Mouse (Mus musculus): ENCODE measurements around the gene Pef1.

DNA sequence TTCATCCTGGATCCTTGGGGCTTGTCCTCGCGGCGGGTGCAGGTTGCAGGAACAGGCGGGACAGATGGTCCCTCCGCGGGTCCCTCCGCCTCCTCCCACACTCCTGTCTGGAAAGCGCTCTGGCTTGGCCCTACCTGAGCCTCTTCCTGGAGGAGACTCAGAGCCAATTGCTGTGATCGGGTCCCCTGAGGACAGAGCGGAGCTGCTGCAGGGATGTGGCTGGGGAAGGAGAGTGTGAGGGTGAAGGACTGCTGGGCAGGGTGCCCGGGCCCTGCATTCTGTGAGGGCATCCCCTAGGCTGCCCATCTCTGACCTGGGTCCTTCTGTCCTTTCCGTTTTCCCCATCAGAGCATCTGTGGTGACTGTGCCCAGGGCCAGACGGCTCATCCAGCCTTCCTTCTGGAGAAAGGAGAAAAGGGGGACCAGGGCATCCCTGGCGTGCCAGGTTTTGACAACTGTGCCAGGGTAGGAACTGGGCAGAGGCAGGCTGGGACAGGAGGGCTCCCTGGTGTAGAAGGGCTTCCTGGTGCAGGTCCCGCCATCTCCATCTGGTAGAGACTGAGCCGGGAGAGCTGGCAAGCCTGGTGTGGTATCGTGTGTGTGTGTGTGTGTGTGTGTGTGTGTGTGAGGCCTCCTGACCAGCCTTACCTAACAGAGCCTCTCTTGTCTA is 23.4 kb upstream of the Pef1 start:
- no peak for TF ChIP-seq CTCF (IDR thresholded peaks at IDR 0.05; ENCODE audit: insufficient read depth, low read depth, low read length)
- no peak for TF ChIP-seq POLR2A (IDR thresholded peaks at IDR 0.05; ENCODE audit: insufficient read depth, low read depth, low read length)

Measured in olfactory bulb, adult 2 months (tissue).